Mouse (Mus musculus) right cerebral cortex, postnatal 25 days (tissue): Measurements from ENCODE around the gene Ush1g.

ENCODE experiments used
- DNase-seq: peaks from one replicate; pipeline ENCODE4 v3.0.0; 2022

Ush1g gene

DNA sequence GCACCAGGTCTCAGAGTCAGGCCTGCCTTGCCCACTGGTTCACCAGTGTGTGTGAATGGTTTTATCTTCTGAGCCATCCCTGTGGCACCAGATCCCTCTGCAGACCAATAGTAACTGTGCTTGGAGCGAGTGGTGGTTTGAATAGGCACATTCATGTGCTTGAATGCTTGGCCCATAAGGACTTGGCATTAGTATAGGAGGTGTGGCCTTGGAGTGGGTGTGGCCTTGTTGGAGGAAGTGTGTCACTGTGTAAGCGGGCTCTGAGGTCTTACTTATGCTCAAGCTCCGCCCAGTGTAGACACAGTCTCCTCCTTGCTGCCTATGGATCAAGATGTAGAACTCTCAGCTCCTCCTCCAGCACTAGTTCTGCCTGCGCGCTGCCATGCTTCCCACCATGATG, 34.5 kb downstream of the Ush1g start:
- no peak for DNase-seq

DNA sequence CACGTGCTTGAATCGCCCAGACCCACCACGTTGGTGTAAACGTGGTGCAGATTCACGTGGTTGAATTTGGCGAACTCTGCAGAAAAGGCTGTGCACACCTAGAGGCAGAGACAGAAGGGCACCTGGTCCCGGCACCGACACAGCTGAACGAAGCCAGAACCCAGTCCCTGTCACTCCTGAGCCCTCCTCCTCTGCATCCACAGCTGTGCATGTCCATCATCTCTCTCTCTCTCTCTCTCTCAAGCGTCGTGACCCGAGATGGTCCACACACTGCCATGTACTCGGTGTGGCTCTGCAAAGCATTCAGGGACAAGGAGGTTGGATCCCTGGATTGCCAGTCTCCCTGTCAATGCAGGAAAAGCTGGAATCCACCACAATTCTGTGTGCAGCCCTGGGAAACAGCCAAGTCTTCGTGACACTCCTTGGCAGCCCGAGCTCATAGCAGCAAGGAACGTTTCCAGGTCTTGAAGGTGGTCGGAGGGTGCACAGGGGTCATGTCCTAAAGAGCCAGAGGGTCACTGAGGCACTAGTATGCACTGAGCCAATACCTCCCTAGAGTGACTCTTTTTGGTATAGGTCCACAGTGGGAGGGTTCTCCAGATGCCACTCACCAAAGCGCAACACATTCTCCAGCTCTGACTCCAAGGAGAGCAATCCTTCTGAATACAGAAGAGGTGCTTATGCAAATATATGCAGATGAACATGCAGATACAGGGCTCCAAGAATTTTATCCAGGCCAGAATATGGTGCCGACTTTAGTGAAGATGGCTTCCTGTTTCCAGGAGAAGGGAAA, 35.4 kb downstream of the Ush1g start:
- DNase-seq, result no peak

DNA sequence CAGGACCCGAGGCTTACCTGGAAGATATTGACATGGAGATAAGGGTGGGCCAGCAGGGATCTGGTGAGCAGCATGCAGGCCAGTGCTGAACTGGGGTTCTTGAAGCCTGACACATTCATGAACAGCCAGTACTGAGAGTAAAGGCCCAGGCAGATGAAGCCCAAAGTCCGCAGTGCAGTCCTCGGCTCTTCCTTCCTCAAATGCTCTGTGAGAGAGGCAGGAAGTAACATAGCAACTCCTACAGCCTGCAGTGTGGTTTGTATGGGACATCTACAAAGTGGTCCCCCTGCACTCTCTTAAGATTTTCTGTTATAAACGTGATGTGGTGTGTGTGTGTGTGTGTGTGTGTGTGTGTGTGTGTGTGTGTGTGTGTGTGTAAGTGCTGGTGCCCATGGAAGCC, 36.6 kb downstream of the Ush1g start:
- DNase-seq, result no peak

DNA sequence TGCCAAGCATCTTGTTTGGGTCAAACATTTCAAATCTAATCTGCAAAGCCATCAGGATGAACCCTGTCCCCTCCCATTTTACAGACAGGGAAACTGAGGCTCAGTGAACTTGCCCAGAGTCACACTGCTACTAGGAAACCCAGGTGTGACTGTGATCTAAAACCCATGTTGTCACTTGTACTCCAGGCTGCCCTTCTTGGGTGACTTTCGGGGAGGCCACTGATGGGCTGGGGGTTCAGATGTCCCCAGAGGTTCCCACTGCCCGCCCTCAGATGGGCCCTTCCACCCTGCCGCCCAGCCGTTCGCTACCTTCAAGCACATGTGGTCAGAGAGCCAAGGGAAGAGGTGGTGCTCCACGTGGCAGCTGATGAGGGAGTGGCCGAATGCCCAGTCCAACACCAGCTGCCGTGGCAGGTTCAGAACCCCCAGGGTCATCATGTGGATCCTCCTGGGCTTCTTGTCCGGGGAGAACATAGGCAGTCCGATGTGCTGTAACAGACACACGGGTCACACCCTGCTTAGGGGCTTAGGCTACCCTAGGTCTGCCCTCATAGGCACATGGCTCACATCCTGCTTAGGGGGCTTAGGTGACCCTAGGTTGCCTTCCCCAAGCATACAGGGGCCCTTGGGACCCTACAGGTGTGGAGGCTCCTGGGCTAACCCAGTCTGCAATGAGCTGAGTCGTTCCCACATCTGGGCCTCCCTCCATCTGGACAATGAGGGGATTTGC, 37.8 kb downstream of the Ush1g start:
- DNase-seq, result no peak

DNA sequence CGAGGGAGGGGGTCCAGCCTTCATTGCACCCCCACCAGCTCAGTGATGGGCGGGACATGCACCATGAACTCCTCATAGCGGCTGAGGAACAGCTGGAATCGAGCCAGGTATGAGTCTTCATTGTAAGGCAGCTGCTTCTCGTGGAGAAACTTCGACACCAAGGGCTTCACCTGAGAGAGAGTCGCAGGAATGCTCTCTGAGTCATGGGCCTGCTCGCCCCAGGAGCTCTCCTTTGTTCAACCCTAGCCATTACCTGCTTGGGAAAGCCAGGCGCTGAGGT, 38.4 kb downstream of the Ush1g start:
- no peak for DNase-seq

DNA sequence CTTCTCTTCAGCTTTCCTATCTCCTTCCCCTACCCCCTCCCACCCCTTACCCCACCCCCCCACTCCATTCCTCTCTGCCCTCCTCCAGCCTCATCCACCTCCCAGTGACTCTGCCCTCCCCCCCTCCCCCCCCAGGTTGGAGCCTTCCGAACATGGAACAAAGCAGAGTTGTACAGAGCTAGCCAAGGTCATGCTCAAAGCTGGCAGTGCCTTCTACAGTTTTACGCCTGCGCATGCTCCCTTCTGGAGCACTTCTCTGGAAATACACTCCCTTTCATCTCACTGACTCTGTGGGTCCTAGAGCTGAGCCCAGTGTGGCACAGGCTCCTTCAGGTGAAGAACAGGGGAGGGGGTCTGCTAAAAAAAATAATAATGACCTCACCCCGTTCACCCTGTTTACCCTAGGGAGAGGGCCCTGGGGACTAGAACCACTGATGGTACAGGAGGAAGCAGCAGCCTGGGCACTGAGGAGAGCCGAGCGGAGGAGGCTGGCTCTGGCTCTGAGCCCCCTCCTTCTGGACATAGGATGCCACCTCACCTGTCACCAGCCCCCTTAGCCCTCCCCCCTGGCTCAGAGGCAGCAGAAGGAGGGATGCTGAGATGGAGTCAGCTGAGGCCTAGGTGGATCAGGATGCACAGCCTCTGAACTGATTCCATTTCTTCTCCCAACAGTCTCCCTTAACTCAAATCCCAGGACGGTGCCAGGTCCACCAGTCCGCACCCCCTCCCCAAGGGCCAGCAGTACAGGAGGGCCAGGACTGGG, 38.9 kb downstream of the Ush1g start:
- no peak for DNase-seq

DNA sequence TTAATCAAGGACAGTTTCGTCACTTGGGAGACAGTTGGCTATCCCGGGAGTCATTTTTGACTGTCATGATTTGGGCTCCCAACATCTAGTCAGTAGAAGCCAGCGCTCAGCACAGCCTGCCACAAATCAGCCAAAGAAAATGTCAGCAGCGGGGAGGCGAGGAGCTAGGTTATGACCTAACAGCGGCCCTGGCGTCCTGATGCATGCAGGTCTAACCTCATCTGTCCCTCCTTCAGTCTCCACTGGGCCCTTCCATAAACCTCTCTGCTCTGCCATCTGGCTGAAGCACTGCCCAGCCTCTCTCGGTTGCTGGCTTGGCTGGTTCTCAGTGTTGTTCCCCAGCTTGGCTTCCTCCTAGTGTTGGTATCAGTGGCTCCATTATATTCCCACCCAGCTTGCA, 39.5 kb downstream of the Ush1g start:
- no peak for DNase-seq

DNA sequence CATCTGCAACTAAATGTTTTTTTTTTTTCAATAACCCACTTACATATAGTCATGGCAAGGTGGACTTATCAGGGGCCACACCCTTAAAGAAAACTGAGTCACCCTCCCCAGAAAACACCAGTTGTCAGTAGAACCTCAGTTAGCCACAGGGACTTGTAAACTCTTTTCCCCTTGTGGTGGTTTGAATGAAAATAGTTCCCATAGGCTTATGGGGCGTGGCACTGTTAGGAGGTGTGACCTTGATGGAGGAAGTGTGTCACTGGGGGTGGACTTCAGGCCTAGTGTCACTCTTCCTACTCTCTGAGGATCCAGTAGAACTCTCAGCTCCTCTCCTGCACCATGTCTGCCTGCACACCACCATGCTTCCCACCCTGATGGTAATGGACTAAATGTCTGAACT, 42.1 kb downstream of the Ush1g start:
- DNase-seq, result no peak

DNA sequence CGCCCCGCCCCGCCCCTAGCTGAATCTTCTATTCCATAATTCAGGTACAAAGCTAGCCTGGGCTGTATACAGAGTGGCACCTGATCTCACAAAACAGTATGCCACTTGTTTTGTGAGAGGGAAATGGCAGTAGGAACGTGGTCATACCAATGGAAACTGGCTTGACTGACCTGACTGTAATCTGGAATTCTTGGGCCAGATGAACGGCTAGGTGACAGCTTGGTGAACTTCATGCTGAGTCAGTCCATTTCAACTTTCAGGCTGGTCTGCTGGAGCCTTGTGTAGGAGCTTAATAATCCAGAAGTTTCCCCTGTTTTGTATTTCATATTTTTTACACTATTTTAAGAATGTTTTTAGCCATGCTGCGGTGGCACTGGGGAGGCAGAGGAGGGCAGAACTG, 43.7 kb downstream of the Ush1g start:
- no peak for DNase-seq

DNA sequence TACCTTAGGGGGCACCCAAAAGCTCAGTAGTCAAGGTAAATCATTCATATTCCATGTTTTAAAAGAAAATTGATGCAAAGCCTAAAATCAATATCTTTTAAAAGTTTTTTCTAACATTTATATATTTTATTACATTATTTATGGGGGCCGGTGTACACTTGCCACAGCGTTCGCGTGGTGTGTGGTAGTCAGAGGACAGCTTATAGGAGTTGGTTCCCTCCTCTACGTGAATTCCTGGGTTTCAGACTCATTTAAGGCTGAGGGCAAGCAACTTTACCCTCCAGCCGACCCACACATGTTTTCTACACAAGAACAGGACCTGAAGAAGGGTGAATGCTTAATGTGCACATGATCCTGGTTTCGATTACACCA, 44.3 kb downstream of the Ush1g start:
- no peak for DNase-seq

DNA sequence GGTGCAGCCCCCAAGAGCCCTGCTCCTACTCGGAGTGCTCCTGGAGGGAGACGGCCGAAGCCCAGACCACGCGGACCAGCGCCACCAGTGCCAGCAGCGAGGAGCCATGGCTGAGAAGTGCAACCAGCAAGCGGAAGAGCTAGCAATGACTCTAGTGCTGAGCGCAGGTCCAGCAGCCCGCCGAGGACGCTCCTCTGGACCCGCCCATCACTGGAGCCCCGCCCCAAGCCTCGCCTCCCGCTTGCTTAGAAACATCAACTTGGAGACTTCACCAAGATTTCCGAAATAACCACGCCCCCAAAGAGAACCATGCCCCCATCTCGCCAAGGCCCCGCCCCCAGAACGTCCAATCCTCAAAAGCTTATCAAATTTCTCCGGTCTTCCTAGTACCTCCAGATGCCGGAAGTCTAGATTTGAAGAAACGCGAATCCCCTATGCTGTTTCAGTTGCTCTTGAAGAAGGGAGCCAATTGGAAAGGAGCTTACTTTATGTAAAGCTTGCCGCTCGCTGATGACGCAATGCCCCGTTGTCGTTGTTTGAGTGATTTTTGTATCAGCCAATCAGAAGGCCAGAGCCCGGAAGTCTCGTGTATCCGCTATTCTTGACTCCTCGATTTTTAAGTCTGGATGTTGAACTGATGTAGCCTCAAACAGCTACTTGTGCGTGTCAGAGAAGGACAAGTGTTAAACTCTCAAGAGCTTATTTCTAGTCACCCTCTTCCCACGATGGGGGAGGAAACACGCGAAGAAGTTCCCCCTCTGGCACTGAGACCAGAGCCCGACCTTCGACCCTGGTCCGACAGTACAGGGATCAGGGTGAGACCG, 44.8 kb downstream of the Ush1g start, which contains the start of gene Fdxr:
Gene Fdxr (minus strand): TSS at position 271 of the 824 bp plus-strand sequence.
- DNase-seq, result peak; percentile 95

DNA sequence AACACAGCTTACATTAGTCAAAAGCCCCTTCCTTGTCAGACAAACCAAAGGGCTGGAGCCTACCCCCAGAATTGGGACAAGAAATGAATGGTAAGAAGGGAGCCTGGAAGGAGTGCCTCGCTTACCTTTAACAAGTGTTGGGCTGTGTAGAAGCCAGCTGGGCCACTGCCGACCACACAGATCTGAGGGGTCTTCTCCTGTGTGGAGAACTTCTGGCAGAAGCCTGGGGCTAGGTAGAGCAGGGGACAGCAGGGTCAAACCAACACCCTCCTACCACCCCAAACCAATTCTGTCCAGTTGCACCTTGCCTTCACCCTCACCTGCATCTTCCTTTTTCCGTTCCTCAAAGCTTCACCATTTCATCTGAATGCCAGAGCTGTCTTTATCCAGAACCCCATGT, 45.9 kb downstream of the Ush1g start:
- DNase-seq, result no peak

DNA sequence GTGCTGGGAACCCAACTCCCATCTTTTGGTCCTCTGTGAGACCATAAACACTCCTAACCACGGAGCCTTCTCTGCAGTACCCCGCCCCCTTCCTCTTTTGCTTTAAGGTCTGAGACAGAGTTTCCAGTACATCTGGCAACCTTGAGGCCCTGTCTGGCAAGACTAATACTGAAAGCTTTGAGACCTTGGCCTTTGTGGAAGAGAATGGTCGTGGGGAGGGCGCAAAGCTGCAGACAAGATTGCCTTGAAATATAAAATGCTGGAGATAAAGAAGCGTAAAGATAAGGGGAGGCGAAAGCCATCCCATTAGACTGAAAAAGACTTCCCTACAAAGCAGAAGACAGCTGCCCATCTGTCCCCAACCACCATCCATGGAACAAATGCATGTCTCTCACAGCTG, 46.3 kb downstream of the Ush1g start:
- DNase-seq, result no peak

DNA sequence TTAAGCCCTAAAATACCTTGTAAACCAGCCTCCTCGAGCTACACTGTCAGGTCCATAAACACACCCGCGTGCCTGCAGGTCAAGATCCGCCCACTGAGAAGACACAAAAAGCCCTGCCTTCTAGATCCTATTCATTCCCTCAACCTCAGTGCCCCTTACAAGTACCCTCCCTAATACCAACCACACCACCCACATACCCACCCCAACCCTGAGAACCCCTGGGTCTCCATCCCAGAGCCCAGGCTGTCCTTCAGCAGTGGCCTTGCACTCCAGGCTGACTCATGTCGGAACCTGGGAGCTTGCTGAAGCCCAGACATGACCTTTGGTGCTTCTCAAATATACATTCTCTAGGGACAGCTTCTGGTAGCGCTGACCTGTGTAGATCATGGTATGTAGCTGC, 47.1 kb downstream of the Ush1g start:
- no peak for DNase-seq

DNA sequence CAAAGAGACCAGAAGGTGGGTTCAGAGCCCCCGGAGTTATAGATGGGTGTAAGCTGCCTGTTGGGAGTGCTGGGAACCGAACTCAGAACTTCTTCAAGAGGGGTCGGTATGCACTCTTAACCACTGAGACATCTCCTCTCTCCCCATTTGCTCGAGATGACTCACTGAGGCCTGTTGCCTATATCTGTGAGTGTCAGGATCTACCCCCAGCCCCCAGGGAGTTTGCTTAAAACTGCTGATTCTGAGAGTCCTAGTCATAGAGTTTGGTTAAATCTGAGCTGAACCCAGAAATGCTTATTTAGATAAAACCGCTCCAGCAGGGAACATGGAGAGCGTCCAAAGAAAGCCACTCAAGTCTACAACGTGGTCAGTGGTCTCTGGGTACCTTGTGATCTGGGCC, 47.7 kb downstream of the Ush1g start:
- DNase-seq, result no peak

DNA sequence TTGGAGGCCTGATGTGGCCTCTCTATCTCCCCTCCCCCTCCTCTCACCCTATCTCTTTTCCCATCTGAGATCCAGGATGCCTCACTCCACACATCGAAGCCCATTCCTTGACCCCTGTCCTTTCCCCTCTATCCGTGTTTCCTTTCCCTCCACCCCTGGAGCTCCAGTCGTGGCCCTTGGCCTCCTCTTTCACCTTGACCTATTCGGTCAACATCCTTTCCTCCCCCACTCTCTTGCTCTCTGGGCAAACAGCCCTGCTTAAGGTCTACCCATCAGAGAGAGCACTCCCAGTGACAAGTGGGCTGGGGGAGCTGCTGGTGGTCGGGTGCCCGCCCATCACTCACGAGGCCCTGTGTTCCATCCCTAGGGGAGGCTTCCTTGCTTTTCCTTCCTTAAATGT, 48.1 kb downstream of the Ush1g start:
- no peak for DNase-seq

DNA sequence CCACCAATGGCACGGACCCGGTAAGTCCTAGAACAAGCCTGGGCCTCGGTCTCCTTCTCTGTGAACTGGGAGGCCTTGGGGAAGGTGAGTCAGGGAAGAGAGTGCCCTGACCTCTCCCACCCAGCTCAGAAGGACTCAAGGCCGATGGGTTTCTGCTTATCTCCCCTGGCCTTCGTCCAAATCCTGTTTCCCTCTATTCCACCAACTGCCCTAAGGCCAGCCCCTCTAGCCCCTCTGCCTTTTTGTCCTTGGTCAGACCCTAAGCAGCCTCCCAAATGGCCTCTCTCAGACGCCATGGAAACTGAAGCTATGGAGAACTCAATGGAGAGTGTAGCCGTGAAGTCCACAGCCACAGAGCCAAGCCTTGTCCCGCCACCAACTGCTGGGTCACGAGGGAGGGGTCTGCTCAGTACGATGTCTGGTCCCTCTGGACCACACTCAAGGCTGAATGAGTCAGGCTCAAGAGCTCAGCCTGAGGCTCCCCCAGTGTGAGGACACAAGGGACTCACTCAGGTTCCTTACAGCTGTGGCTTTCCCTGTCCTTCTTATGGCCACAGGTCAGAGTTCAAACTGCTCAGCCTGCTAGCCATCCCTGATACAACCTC, 48.8 kb downstream of the Ush1g start:
- no peak for DNase-seq

DNA sequence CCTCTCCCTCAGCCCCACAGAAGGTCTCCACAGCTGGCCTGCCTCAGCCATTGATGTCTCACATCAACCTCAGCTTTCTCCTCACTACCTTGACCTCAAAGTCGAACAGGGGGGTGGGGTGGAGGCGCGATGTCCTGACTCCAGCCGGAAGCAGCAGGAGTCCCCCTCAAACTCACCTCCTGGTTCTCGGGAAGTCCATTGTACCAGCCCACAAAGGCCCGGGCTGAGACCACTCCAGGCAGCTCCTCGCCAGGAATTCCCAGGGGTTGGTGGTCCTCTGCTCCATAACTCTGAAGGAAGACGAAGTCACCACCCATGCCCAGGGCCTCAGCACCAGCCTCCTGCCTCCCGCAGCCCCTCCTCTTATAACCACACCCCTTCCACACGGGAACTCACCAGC, 50.4 kb downstream of the Ush1g start:
- DNase-seq, result no peak

DNA sequence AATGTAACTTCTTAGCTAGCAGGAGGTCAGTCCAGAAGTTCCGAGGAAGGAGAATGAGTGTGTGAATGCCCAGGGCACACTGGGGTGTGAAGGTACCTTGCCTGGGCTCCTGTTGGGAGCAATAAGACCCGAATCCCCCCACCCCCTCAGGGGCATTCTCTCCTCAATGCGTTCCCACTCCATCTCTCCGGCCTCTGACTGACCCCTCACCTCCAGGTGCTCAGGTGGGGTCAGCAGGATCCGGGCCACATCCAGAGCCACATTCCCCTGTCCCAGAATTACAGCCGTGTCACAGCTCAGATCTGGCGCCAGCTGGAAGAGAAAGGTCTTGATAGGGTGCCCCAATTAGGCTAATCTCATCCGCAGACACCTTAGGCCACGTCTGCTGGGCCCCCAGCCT, 50.8 kb downstream of the Ush1g start:
- DNase-seq, result no peak

DNA sequence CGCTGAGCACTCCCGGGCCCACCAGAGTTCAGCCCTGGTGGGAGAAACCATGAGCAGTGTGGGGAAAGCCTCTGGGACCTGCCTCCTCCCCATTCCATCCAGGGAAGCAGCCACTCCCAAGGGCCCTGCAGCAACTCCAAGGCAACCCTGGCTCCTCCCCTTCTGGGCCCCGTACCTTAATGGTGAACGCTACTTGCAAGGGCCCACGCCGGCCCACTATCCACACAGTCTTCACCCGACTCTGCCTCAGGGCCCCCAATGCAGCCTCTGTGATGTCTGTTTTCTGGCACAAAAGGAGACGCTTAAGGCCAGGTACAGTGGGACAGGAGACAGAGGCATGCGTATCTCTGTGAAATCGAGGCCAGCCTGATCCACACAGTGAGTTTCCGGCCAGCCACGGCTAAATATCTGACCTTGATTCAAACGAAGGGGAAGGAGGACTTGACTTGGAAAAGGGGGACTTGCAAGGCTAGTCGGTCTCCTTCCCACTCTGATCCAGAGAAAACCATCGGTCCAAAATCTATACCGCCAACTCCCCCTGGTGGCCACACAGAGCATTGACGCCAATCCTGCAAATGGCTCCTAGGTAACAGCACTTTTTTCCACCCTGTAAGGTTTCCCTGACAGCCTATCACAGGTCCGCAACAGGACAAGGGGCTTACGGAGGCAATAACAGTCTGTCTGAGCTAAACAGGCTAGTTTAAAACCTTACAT, 51.5 kb downstream of the Ush1g start:
- DNase-seq, result peak; percentile 82

DNA sequence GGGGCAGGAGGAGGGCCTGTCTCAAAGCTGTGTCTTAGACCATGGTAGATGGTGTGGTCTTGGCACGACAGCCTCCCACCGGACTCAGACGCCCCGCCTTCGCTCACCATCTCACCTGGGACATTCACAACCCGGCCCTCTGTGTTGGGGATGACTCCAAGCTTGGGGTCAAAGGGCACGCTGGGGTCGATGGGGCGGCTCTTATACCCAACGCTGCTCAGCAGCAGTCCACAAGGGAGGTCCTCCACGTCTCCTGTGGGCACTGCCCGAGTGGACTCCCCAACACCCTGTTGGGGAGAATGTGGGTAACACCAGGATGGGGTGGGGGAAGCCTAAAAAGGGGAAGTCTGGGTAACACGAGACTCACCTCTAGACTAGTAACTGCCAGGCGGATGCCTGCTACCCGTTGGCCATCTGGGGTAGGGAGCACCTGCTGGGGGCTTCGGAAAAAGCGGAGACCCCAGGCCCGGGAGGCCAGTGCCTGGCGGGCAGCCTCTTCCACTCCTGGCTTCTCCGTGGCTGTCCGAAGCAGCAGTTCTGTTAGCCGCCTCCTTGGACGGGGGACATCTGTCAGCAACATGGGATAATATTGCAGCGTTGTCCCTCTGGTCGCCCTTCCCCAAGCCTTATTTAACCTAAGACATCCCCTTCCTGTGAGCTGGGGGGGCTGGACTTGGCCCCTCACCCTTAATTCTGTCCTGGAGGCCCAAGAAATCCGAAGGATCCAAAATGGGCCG, 52.3 kb downstream of the Ush1g start:
- no peak for DNase-seq
